Mouse (Mus musculus) hindbrain, embryonic 16.5 days (tissue): Measurements from ENCODE around the gene Ascc2. TPM values are rescaled to one million over a fixed set of nuclear protein-coding genes. Genes with fewer than 3 reads are reported as not detected.

Source experiments
- ATAC-seq: fragments of 200-750 bp; cut with Nextera tagmentation; 2 replicates; pipeline ENCODE4 v1.8.0; 2017; ENCODE audit warnings: moderate TSS enrichment, moderate library complexity
- H3K27ac ChIP-seq: fragments of 300-500 bp; sonication (generic); 2 replicates; pipeline ENCODE4 v1.5.1; 2014; ENCODE audit warnings: low read depth, mild to moderate bottlenecking, control low read depth, low read length, moderate library complexity
- H3K27me3 ChIP-seq: fragments of 300-500 bp; sonication (generic); replicated peaks from 2 replicates; pipeline ENCODE4 v1.6.1; 2014; ENCODE audit warnings: low read length; ENCODE audit not compliant: control insufficient read depth, insufficient read depth
- H3K36me3 ChIP-seq: fragments of 300-500 bp; sonication (generic); 2 replicates; pipeline ENCODE4 v1.6.1; 2014; ENCODE audit warnings: mild to moderate bottlenecking, low read length, moderate library complexity, mixed read lengths; ENCODE audit not compliant: control insufficient read depth, insufficient read depth
- H3K4me1 ChIP-seq: fragments of 300-500 bp; sonication (generic); 2 replicates; pipeline ENCODE4 v1.6.1; 2014; ENCODE audit warnings: low read depth, low read length; ENCODE audit not compliant: control insufficient read depth, insufficient read depth
- H3K4me2 ChIP-seq: fragments of 300-500 bp; sonication (generic); 2 replicates; pipeline ENCODE4 v1.6.1; 2014; ENCODE audit warnings: mild to moderate bottlenecking, low read length, control low read depth, moderate library complexity
- H3K4me3 ChIP-seq: fragments of 300-500 bp; sonication (generic); 2 replicates; pipeline ENCODE4 v1.5.1; 2014; ENCODE audit warnings: mild to moderate bottlenecking, low read length, control low read depth, moderate library complexity
- H3K9ac ChIP-seq: fragments of 300-500 bp; sonication (generic); 2 replicates; pipeline ENCODE4 v1.6.1; 2014; ENCODE audit warnings: low read depth, mild to moderate bottlenecking, control low read depth, low read length, moderate library complexity
- H3K9me3 ChIP-seq: fragments of 300-500 bp; sonication (generic); 2 replicates; pipeline ENCODE4 v1.6.1; 2014; ENCODE audit warnings: mild to moderate bottlenecking, low read length, moderate library complexity; ENCODE audit not compliant: control insufficient read depth
- WGBS: fragments of 180-500 bp; shearing (Covaris S2); extraction: QIAGEN DNeasy Blood & Tissue Kit; methylation state at CpG from one replicate; pipeline ENCODE4 v1.1.7; 2014; 5-methylcytosine and 5-hydroxymethylcytosine counted together
- polyA plus RNA-seq: library from polyadenylated mRNA; unstranded; fragments of >200 nt; fragmentation: Nextera tagmentation; extraction: Ambion mirVana; gene quantifications from 2 replicates; pipeline ENCODE4 v1.2.1, GENCODE M21; 2015

The Ascc2 gene
- polyA plus RNA-seq, 1 experiment from 2014 or later = 18.4 TPM

DNA sequence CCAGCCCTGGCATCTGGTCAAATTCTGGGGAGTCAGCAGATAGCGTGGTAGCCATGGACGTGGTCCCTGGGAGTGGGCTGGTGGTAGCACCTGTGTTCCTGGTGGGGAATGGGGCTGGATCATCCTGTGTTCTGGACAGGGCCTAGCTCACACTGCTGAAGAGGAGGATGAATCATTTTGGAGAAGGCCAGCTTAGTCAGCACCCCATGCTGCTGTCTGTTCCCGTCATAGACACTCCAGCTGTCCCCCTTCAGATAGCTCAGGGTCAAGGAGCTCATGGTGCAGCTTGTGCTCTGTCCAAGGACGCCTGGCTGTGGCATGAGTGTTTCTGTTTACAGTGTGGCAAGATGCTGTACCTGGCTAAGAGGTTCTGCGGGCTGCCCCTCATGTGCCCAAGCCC, 81.0 kb downstream of the Ascc2 start:
- no peak overlapping the region for H3K4me3 ChIP-seq
- H3K27me3 ChIP-seq = no peaks in the 10 kb centered on the region
- H3K27ac ChIP-seq = no peak overlapping the region
- no peak overlapping the region for H3K9ac ChIP-seq
- no peak overlapping the region for H3K4me2 ChIP-seq
- ATAC-seq = no peak
- H3K9me3 ChIP-seq = no peaks in the 10 kb centered on the region
- 85% methylated on average over 5 of the region's 5 CpGs for WGBS
- peaks cover 2% of the 10 kb centered on the region for H3K4me1 ChIP-seq
- H3K36me3 ChIP-seq = peaks cover 5% of the 10 kb centered on the region; the same call in 1 of the 2 replicates

DNA sequence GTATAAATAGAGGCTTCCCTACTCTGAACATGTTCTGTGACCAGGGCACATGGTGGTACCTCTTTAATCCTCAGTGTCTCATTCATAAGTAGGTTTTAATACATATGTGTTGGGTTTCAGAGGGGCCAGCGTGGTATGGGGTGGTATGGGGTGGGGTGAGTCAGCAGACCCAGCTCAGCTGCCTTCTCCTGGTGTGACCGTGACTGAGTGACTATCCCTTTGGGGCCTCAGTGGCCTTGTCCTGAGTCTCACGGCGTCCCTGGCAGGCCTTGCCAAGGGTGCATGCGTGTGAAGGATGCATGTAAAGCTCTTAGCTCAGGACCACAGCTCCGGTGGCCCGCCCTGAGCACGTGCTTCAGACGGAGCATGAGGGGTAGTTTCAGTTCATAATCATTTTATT, 82.4 kb downstream of the Ascc2 start:
- Histone ChIP-seq H3K36me3 (peaks cover 7% of the 10 kb centered on the region; the same call in 1 of the 2 replicates), H3K4me1 (peaks cover 2% of the 10 kb centered on the region), H3K27me3 (no peaks in the 10 kb centered on the region), H3K27ac (no peak overlapping the region), H3K4me3 (no peak overlapping the region), H3K9ac (no peak overlapping the region), H3K4me2 (no peak overlapping the region), H3K9me3 (no peaks in the 10 kb centered on the region)
- peak; percentile 18; the same call in 1 of the 2 replicates for ATAC-seq
- WGBS = 89% methylated on average over 9 of the region's 9 CpGs

DNA sequence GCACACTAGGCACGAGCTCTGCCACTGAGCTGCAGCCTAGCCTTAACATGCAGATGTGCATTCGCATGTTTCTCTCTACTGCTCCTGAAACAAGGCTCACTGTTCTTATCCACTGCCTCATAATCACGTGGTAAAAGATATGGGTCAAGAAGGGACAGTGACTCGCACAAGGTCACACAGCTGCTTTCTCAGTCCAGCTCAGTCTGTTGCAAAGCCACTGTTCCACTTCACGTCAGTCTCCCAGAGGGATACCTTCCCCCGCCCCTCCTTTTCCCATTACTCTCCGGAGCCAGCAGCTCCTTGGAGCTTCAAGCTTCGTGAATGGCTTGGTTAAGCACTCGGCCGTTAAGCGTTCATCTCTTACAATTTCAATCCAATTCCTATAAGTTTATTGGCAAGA, 82.8 kb downstream of the Ascc2 start:
- WGBS = 48% methylated on average over 11 of the region's 11 CpGs
- Histone ChIP-seq H3K9me3 (no peaks in the 10 kb centered on the region), H3K4me2 (no peak overlapping the region), H3K36me3 (peaks cover 7% of the 10 kb centered on the region; the same call in 1 of the 2 replicates), H3K27me3 (no peaks in the 10 kb centered on the region), H3K4me1 (peaks cover 2% of the 10 kb centered on the region), H3K9ac (no peak overlapping the region), H3K27ac (no peak overlapping the region), H3K4me3 (no peak overlapping the region)
- ATAC-seq = no peak

DNA sequence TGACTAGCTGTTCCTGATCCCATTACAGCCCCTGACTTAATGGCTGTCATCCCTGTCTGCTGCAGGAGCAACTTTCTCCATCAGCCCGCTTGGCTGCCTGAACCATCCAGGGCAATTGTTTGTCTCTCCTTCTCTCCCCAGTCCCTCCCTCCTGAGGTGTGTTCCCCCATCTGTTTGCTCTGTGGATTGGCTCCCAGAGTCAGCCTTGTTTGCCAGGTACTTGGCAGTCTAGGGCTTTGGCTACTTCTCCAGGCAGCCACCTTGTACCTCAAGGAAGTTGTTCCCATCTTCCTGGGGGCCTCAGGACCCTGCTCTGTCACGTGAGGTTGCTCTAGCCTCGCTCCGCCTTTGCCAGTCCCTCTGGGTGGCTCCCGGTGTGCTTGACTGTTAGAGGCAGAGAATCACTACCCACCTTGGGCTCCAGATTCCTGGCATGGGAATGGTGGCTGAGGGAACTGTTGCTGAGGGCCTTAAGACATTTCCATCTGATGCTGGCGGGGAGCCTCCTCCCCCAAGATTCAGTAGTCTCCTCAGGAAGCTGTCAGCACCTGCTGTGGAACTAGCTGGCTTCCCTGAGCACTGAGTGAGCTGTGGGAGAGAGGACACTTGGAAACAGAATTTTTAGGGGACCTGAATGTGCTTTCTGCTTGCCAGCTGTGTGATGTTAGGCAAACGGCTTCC, 83.5 kb downstream of the Ascc2 start:
- WGBS = 42% methylated on average over 7 of the region's 7 CpGs
- Histone ChIP-seq H3K4me3 (no peak overlapping the region), H3K36me3 (peaks cover 7% of the 10 kb centered on the region; the same call in 1 of the 2 replicates), H3K4me1 (peaks cover 2% of the 10 kb centered on the region), H3K9ac (no peak overlapping the region), H3K27ac (no peak overlapping the region), H3K4me2 (no peak overlapping the region), H3K9me3 (no peaks in the 10 kb centered on the region), H3K27me3 (no peaks in the 10 kb centered on the region)
- 0 out of 2 replicates have a peak, but pooled peaks have one; percentile 25 for ATAC-seq

DNA sequence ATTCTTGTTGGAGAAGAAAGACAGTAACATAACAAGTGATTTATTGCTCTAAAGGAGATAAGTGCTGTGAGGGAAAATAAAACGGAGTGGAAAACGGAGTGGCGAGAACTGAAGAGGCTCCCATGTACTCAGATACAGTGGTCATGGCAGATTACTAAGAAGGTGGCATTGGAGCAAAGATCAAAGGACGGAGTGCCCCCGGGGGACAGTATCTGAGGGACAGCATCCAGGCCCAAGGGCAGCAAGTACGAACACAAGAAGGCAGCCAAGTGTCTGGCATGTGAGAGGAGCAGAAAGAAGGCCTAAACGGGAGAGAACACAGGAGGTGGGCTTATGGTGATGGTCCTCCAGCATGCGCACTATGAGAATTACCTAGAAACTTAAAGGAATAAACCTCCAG, 84.2 kb downstream of the Ascc2 start:
- Histone ChIP-seq H3K4me2 (no peak overlapping the region), H3K27me3 (no peaks in the 10 kb centered on the region), H3K4me3 (no peak overlapping the region), H3K9me3 (no peaks in the 10 kb centered on the region), H3K9ac (no peak overlapping the region), H3K4me1 (peaks cover 2% of the 10 kb centered on the region), H3K36me3 (peaks cover 7% of the 10 kb centered on the region; the same call in 1 of the 2 replicates), H3K27ac (no peak overlapping the region)
- 79% methylated on average over 8 of the region's 8 CpGs for WGBS
- no peak for ATAC-seq

DNA sequence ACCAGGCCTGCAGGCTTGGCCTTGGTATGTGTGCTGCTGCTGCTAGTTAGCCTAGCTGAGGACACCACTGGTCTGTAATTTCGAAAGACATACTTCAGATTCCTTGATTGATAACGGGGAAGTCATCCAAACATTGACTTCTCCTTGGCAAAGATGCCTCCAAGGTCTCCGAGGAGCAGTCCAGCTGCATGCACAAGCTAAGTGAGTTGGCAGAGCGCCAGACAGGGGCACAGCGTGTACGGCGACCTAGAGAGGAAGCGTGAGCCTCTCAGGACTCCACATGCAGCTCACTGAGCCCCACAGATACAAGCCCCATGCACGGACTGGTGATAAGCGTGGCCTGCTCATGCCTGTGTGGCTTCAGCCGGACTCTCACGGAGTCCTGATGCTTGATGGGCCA, 92.1 kb downstream of the Ascc2 start:
- 0 out of 2 replicates have a peak, but pooled peaks have one; percentile 31 for ATAC-seq
- Histone ChIP-seq H3K27me3 (no peaks in the 10 kb centered on the region), H3K9me3 (no peaks in the 10 kb centered on the region), H3K4me3 (no peak overlapping the region), H3K4me2 (no peak overlapping the region), H3K9ac (no peak overlapping the region), H3K4me1 (no peaks in the 10 kb centered on the region; the same call in 1 of the 2 replicates), H3K27ac (no peak overlapping the region), H3K36me3 (no peaks in the 10 kb centered on the region)
- 40% methylated on average over 12 of the region's 12 CpGs for WGBS

DNA sequence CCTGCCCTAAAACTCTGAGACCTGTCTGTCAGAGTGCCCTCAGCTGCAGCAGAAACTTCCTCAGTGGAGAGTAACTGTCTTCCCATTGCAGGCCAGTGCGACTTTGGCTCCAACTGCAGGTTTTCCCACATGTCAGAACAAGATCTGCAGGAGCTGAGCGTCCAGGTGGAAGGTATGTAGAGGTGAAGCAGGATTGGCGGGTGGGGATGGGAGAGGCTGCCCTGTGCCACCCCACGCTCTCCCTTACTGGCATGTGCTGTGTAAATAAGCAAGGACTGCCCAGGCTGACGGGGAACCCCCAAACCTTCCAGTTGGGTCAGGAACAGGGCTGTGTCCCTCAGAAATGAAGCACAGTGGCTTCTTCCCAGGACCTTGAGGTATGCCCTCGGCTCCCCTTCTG, 92.5 kb downstream of the Ascc2 start:
- H3K9ac ChIP-seq = no peak overlapping the region
- no peaks in the 10 kb centered on the region for H3K9me3 ChIP-seq
- no peaks in the 10 kb centered on the region for H3K36me3 ChIP-seq
- no peak for ATAC-seq
- no peak overlapping the region for H3K4me3 ChIP-seq
- H3K4me2 ChIP-seq = no peak overlapping the region
- H3K4me1 ChIP-seq = no peaks in the 10 kb centered on the region; the same call in 1 of the 2 replicates
- 78% methylated on average over 6 of the region's 6 CpGs for WGBS
- H3K27ac ChIP-seq = no peak overlapping the region
- H3K27me3 ChIP-seq = no peaks in the 10 kb centered on the region

DNA sequence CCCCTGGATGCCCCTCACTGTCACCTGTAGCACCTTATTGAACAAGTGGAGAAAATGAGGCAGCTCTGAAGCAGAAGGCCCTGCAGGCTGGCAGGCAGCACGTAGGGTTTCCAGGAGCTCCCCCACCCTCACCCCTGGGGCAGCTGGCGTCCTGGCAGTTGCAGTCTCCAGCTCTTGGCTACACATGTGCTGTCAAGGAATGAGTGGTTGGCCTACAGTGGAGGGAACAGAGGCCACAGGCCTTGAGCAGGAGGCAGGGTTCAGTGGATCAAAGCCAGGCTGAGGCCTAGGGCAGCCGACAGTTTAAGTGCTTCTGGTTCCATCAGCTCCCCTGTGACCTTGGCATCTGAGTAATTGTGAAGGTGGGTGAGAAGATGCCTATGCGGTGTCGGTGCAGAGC, 93.4 kb downstream of the Ascc2 start:
- Histone ChIP-seq H3K4me3 (no peak overlapping the region), H3K4me2 (no peak overlapping the region), H3K9ac (no peak overlapping the region), H3K4me1 (no peaks in the 10 kb centered on the region; the same call in 1 of the 2 replicates), H3K9me3 (no peaks in the 10 kb centered on the region), H3K36me3 (no peaks in the 10 kb centered on the region), H3K27me3 (no peaks in the 10 kb centered on the region), H3K27ac (no peak overlapping the region)
- no peak for ATAC-seq
- WGBS = 77% methylated on average over 5 of the region's 5 CpGs

DNA sequence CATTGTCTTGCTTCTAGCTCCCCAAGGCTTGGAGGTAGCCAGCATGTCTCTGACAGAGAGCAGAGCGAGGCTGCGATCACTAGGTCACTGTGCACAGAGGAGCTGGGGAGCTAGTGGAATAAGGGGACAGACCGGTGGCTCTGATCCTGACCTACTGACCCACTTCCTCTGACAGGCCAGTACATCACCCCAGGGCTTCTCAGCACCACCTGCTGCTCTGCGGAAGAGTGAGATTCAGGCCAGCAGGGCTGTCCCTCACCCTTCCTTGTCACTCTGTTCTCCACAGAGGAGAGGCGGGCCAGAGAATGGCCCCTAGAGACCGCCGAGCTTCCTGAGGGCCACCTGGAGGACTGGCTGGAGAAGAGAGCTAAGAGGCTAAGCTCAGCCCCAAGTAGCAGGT, 94.2 kb downstream of the Ascc2 start:
- Histone ChIP-seq H3K9ac (no peak overlapping the region), H3K4me3 (no peak overlapping the region), H3K4me1 (no peaks in the 10 kb centered on the region; the same call in 1 of the 2 replicates), H3K36me3 (no peaks in the 10 kb centered on the region), H3K27ac (no peak overlapping the region), H3K4me2 (no peak overlapping the region), H3K27me3 (no peaks in the 10 kb centered on the region), H3K9me3 (no peaks in the 10 kb centered on the region)
- ATAC-seq = no peak
- WGBS = 64% methylated on average over 7 of the region's 7 CpGs
